Mouse (Mus musculus) cortical plate, adult 2 months (tissue): ENCODE data around the gene Cdc42se2.

Source experiments
- CTCF ChIP-seq: fragments of 200-500 bp; IDR thresholded peaks from 2 replicates; pipeline ENCODE4 v1.5.1; 2011; ENCODE audit warnings: mild to moderate bottlenecking, control low read depth, low read length; ENCODE audit not compliant: insufficient read depth; ENCODE audit errors: extremely low read depth
- POLR2A ChIP-seq: fragments of 200-500 bp; IDR thresholded peaks from 2 replicates; pipeline ENCODE4 v1.6.1; 2011; ENCODE audit warnings: mild to moderate bottlenecking, low read length, control low read depth; ENCODE audit not compliant: insufficient read depth; ENCODE audit errors: extremely low read depth

DNA sequence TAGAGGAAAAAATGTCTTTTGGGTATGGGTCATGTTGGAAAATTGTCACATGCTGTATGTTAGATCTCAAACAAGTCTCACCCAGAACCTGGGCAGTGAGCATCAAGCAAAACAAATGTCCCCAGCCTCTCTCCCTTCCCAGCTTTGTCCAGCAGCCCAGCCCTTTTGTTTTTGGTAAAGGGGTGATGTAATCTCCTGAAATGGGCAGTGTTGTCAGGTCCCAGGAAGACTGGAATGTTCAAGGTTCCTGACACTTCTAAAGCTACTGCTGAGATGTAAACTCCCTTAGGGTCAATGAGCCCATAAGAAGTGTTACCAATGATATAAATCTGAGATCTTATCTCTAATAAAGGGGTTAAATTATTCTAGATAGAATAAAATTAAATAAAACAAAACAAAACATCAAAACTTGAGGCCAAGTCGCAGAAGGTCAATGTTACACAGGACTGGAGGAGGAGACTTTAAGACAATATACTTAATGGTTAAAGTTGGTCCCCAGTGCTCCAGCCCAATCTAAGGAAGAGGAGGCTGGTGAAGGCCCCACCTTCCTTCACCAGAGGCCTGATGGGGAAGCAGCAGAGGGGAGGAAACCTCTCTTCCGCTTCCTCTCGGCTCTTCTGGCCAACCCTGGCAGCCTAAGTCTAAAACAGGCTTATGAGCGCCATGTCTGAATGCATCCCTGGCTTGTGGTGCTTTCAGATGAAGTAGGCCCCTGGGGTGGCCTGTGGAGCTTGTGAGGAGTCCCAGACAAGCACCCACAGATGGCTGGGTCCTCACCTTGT, 76.8 kb downstream of the Cdc42se2 start:
- TF ChIP-seq POLR2A (no peak), CTCF (no peak)
